Mouse (Mus musculus) lung, postnatal 0 days (tissue): ENCODE measurements around the gene Cfap77.

Experiments
- CTCF ChIP-seq: IDR thresholded peaks from 2 replicates; pipeline ENCODE4 v1.5.1; 2016; ENCODE audit warnings: antibody characterized with exemption, mild to moderate bottlenecking
- EP300 ChIP-seq: IDR thresholded peaks from 2 replicates; pipeline ENCODE4 v1.6.1; 2016; ENCODE audit warnings: antibody characterized with exemption, mild to moderate bottlenecking, control low read depth

GRCm38 (mm10) chr2:29018680-29019079, 36.2 kb downstream of the Cfap77 start:
- no peak for TF ChIP-seq CTCF
- TF ChIP-seq EP300: no peak
